Mouse (Mus musculus): ENCODE results near the gene Myo9b. TPM values are rescaled to one million over a fixed set of nuclear protein-coding genes. Genes with fewer than 3 reads are reported as not detected.

Gene Myo9b
- polyA plus RNA-seq, 1 experiment from 2014 or later, result 11.6 TPM

- no peaks in the 10 kb centered on the region for H3K9me3 ChIP-seq (ENCODE audit: control insufficient read depth, low read length)
- H3K36me3 ChIP-seq (ENCODE audit: control insufficient read depth, insufficient read depth, low read length), result no peaks in the 10 kb centered on the region
- no peak overlapping the region for H3K27ac ChIP-seq (ENCODE audit: low read length)
- no peak overlapping the region for H3K4me2 ChIP-seq (ENCODE audit: low read depth, low read length)
- no peak for ATAC-seq
- 64% methylated on average over 12 of the region's 12 CpGs for WGBS
- H3K9ac ChIP-seq (ENCODE audit: low read depth, low read length), result no peak overlapping the region
- no peak overlapping the region for H3K4me3 ChIP-seq (ENCODE audit: low read length)
- H3K27me3 ChIP-seq (replicated peaks; ENCODE audit: control insufficient read depth, insufficient read depth, low read length), result no peaks in the 10 kb centered on the region
- H3K4me1 ChIP-seq (ENCODE audit: control insufficient read depth, insufficient read depth, low read length), result peaks cover 18% of the 10 kb centered on the region; the same call in 1 of the 2 replicates
These were observed 112.8 kb downstream of the Myo9b start for GRCm38 (mm10) chr8:71385212-71385835.

GRCm38 (mm10) chr8:71388267-71388666 lies 115.8 kb downstream of the Myo9b start:
- H3K4me3 ChIP-seq (ENCODE audit: low read length), result no peak overlapping the region
- 93% methylated on average over 1 of the region's 1 CpGs for WGBS
- peaks cover 9% of the 10 kb centered on the region; the same call in 1 of the 2 replicates for H3K4me1 ChIP-seq (ENCODE audit: control insufficient read depth, insufficient read depth, low read length)
- no peaks in the 10 kb centered on the region for H3K36me3 ChIP-seq (ENCODE audit: control insufficient read depth, insufficient read depth, low read length)
- H3K27ac ChIP-seq (ENCODE audit: low read length), result no peak overlapping the region
- no peak overlapping the region for H3K9ac ChIP-seq (ENCODE audit: low read depth, low read length)
- no peak overlapping the region for H3K4me2 ChIP-seq (ENCODE audit: low read depth, low read length)
- ATAC-seq, result no peak
- no peaks in the 10 kb centered on the region for H3K9me3 ChIP-seq (ENCODE audit: control insufficient read depth, low read length)
- H3K27me3 ChIP-seq (replicated peaks; ENCODE audit: control insufficient read depth, insufficient read depth, low read length), result no peaks in the 10 kb centered on the region

GRCm38 (mm10) chr8:71391696-71392095 lies 119.2 kb downstream of the Myo9b start:
- WGBS, result 82% methylated on average over 2 of the region's 2 CpGs
- Histone ChIP-seq H3K27ac (ENCODE audit: low read length) (no peak overlapping the region), H3K36me3 (ENCODE audit: control insufficient read depth, insufficient read depth, low read length) (no peaks in the 10 kb centered on the region), H3K4me1 (ENCODE audit: control insufficient read depth, insufficient read depth, low read length) (no peaks in the 10 kb centered on the region), H3K27me3 (replicated peaks; ENCODE audit: control insufficient read depth, insufficient read depth, low read length) (no peaks in the 10 kb centered on the region), H3K4me3 (ENCODE audit: low read length) (no peak overlapping the region), H3K9me3 (ENCODE audit: control insufficient read depth, low read length) (no peaks in the 10 kb centered on the region), H3K9ac (ENCODE audit: low read depth, low read length) (no peak overlapping the region), H3K4me2 (ENCODE audit: low read depth, low read length) (no peak overlapping the region)
- no peak for ATAC-seq

- H3K36me3 ChIP-seq (ENCODE audit: control insufficient read depth, insufficient read depth, low read length), result no peaks in the 10 kb centered on the region
- 83% methylated on average over 5 of the region's 5 CpGs for WGBS
These were observed 119.9 kb downstream of the Myo9b start for GRCm38 (mm10) chr8:71392391-71392790.

GRCm38 (mm10) chr8:71392871-71393270 lies 120.4 kb downstream of the Myo9b start:
- Histone ChIP-seq H3K4me3 (ENCODE audit: low read length) (no peak overlapping the region), H3K9me3 (ENCODE audit: control insufficient read depth, low read length) (no peaks in the 10 kb centered on the region), H3K4me1 (ENCODE audit: control insufficient read depth, insufficient read depth, low read length) (peaks cover 6% of the 10 kb centered on the region), H3K9ac (ENCODE audit: low read depth, low read length) (0 out of 2 replicates have a peak overlapping the region, but pooled peaks have one; percentile 9), H3K36me3 (ENCODE audit: control insufficient read depth, insufficient read depth, low read length) (no peaks in the 10 kb centered on the region), H3K27me3 (replicated peaks; ENCODE audit: control insufficient read depth, insufficient read depth, low read length) (no peaks in the 10 kb centered on the region), H3K4me2 (ENCODE audit: low read depth, low read length) (no peak overlapping the region), H3K27ac (ENCODE audit: low read length) (no peak overlapping the region)
- no peak for ATAC-seq
- WGBS, result 19% methylated on average over 3 of the region's 3 CpGs

More at GRCm38 (mm10) chr8:71392391-71392790, 119.9 kb downstream of the Myo9b start:
- Histone ChIP-seq H3K9ac (ENCODE audit: low read depth, low read length) (no peak overlapping the region), H3K4me3 (ENCODE audit: low read length) (no peak overlapping the region), H3K4me2 (ENCODE audit: low read depth, low read length) (no peak overlapping the region), H3K27me3 (replicated peaks; ENCODE audit: control insufficient read depth, insufficient read depth, low read length) (no peaks in the 10 kb centered on the region), H3K9me3 (ENCODE audit: control insufficient read depth, low read length) (no peaks in the 10 kb centered on the region), H3K27ac (ENCODE audit: low read length) (no peak overlapping the region), H3K4me1 (ENCODE audit: control insufficient read depth, insufficient read depth, low read length) (peaks cover 2% of the 10 kb centered on the region)
- no peak for ATAC-seq

GRCm38 (mm10) chr8:71394481-71394880 lies 122.0 kb downstream of the Myo9b start:
- H3K4me2 ChIP-seq (ENCODE audit: low read depth, low read length), result peak overlapping the region; percentile 16; the same call in 1 of the 2 replicates
- H3K27ac ChIP-seq (ENCODE audit: low read length), result no peak overlapping the region
- WGBS, result 81% methylated on average over 7 of the region's 7 CpGs
- no peak overlapping the region for H3K9ac ChIP-seq (ENCODE audit: low read depth, low read length)
- no peaks in the 10 kb centered on the region for H3K9me3 ChIP-seq (ENCODE audit: control insufficient read depth, low read length)
- no peaks in the 10 kb centered on the region for H3K27me3 ChIP-seq (replicated peaks; ENCODE audit: control insufficient read depth, insufficient read depth, low read length)
- peaks cover 7% of the 10 kb centered on the region for H3K4me1 ChIP-seq (ENCODE audit: control insufficient read depth, insufficient read depth, low read length)
- ATAC-seq, result no peak
- peaks cover 7% of the 10 kb centered on the region for H3K36me3 ChIP-seq (ENCODE audit: control insufficient read depth, insufficient read depth, low read length)
- H3K4me3 ChIP-seq (ENCODE audit: low read length), result 0 out of 2 replicates have a peak overlapping the region, but pooled peaks have one; percentile 1

- Histone ChIP-seq H3K4me3 (ENCODE audit: low read length) (0 out of 2 replicates have a peak overlapping the region, but pooled peaks have one; percentile 1), H3K27ac (ENCODE audit: low read length) (no peak overlapping the region), H3K4me1 (ENCODE audit: control insufficient read depth, insufficient read depth, low read length) (peaks cover 7% of the 10 kb centered on the region), H3K27me3 (replicated peaks; ENCODE audit: control insufficient read depth, insufficient read depth, low read length) (no peaks in the 10 kb centered on the region), H3K9me3 (ENCODE audit: control insufficient read depth, low read length) (no peaks in the 10 kb centered on the region), H3K36me3 (ENCODE audit: control insufficient read depth, insufficient read depth, low read length) (peaks cover 10% of the 10 kb centered on the region), H3K4me2 (ENCODE audit: low read depth, low read length) (no peak overlapping the region), H3K9ac (ENCODE audit: low read depth, low read length) (0 out of 2 replicates have a peak overlapping the region, but pooled peaks have one; percentile 21)
- no peak for ATAC-seq
- WGBS, result 80% methylated on average over 10 of the region's 10 CpGs
These were observed 122.6 kb downstream of the Myo9b start for GRCm38 (mm10) chr8:71395071-71395470.

GRCm38 (mm10) chr8:71395629-71396028 lies 123.1 kb downstream of the Myo9b start, which contains the start of gene Ushbp1:
TSS of gene Ushbp1 (minus strand) at chr8:71395802.
- peak within 1 kb of the TSS; percentile 65 for H3K4me3 ChIP-seq (ENCODE audit: low read length)
- peaks cover 7% of the 10 kb centered on the region for H3K4me1 ChIP-seq (ENCODE audit: control insufficient read depth, insufficient read depth, low read length)
- no peaks in the 10 kb centered on the region for H3K27me3 ChIP-seq (replicated peaks; ENCODE audit: control insufficient read depth, insufficient read depth, low read length)
- no peaks in the 10 kb centered on the region for H3K9me3 ChIP-seq (ENCODE audit: control insufficient read depth, low read length)
- H3K9ac ChIP-seq (ENCODE audit: low read depth, low read length), result 0 out of 2 replicates have a peak within 1 kb of the TSS, but pooled peaks have one; percentile 21
- no peak for ATAC-seq
- H3K36me3 ChIP-seq (ENCODE audit: control insufficient read depth, insufficient read depth, low read length), result peaks cover 10% of the 10 kb centered on the region
- H3K27ac ChIP-seq (ENCODE audit: low read length), result peak within 1 kb of the TSS; percentile 39
- peak within 1 kb of the TSS; percentile 41 for H3K4me2 ChIP-seq (ENCODE audit: low read depth, low read length)
- WGBS, result 80% methylated on average over 9 of the region's 9 CpGs

- Histone ChIP-seq H3K27ac (ENCODE audit: low read length) (peak within 1 kb of the TSS; percentile 39), H3K4me2 (ENCODE audit: low read depth, low read length) (peak within 1 kb of the TSS; percentile 65)
These were observed 124.3 kb downstream of the Myo9b start, which contains the start of gene Babam1 for GRCm38 (mm10) chr8:71396639-71397305. TSS of gene Babam1 (plus strand) at chr8:71396861.

More at GRCm38 (mm10) chr8:71396639-71397305, 124.3 kb downstream of the Myo9b start, which contains the start of gene Babam1:
- H3K4me3 ChIP-seq (ENCODE audit: low read length), result peak within 1 kb of the TSS; percentile 65
- peaks cover 7% of the 10 kb centered on the region for H3K4me1 ChIP-seq (ENCODE audit: control insufficient read depth, insufficient read depth, low read length)
- H3K9me3 ChIP-seq (ENCODE audit: control insufficient read depth, low read length), result no peaks in the 10 kb centered on the region
- peaks cover 10% of the 10 kb centered on the region for H3K36me3 ChIP-seq (ENCODE audit: control insufficient read depth, insufficient read depth, low read length)
- WGBS, result under 1% methylated on average over 34 of the region's 34 CpGs
- ATAC-seq, result peak; percentile 96
- H3K27me3 ChIP-seq (replicated peaks; ENCODE audit: control insufficient read depth, insufficient read depth, low read length), result no peaks in the 10 kb centered on the region
- peak within 1 kb of the TSS; percentile 73 for H3K9ac ChIP-seq (ENCODE audit: low read depth, low read length)

Data from intestine, embryonic 16.5 days (tissue).